Mouse (Mus musculus) embryonic fibroblast, embryonic 13.5 days (primary cell): ENCODE measurements around the gene Itih2.

Source experiments
- CTCF ChIP-seq: IDR thresholded peaks from 2 replicates; pipeline ENCODE4 v1.5.1; 2011; ENCODE audit warnings: mild to moderate bottlenecking, control low read depth, low read length, moderate library complexity, borderline replicate concordance; ENCODE audit not compliant: insufficient read depth
- POLR2A ChIP-seq: IDR thresholded peaks from 2 replicates; pipeline ENCODE4 v1.6.1; 2011; ENCODE audit warnings: low read depth, mild to moderate bottlenecking, control low read depth, low read length, moderate library complexity

GRCm38 (mm10) chr2:10131296-10131695 is at the start of gene Itih2:
- TF ChIP-seq CTCF, result no peak
- TF ChIP-seq POLR2A, result no peak
